Mouse (Mus musculus) hindbrain, embryonic 11.5 days (tissue): ENCODE measurements at regions not wholly inside any gene's neighbourhood (a gene's known extent, or its start where the extent isn't known, plus 50 kb on each side); places are given as distances from the start of the nearest gene placed in this dataset.

Experiments used
- ATAC-seq: fragments of 200-750 bp; cut with Nextera tagmentation; 2 replicates; pipeline ENCODE4 v1.8.0; 2017; ENCODE audit warnings: mild to moderate bottlenecking, moderate TSS enrichment, moderate library complexity; ENCODE audit not compliant: low FRiP score
- DNase-seq: peaks from one replicate; pipeline ENCODE4 v3.0.0-alpha.2; 2015; ENCODE audit warnings: low spot score
- H3K27ac ChIP-seq: fragments of 300-500 bp; sonication (generic); 2 replicates; pipeline ENCODE4 v1.5.1; 2014; ENCODE audit warnings: mild to moderate bottlenecking, low read depth, low read length
- H3K27me3 ChIP-seq: fragments of 300-500 bp; sonication (generic); 2 replicates; pipeline ENCODE4 v1.6.1; 2014; ENCODE audit warnings: mild to moderate bottlenecking, low read length, moderate library complexity, mixed read lengths; ENCODE audit not compliant: control insufficient read depth, insufficient read depth
- H3K36me3 ChIP-seq: fragments of 300-500 bp; sonication (generic); 2 replicates; pipeline ENCODE4 v1.6.1; 2014; ENCODE audit warnings: mild to moderate bottlenecking, low read length, moderate library complexity, mixed read lengths; ENCODE audit not compliant: control insufficient read depth, insufficient read depth
- H3K4me1 ChIP-seq: fragments of 300-500 bp; sonication (generic); replicated peaks from 2 replicates; pipeline ENCODE4 v1.6.1; 2014; ENCODE audit warnings: low read length, mixed read lengths; ENCODE audit not compliant: control insufficient read depth, insufficient read depth
- H3K4me2 ChIP-seq: fragments of 300-500 bp; sonication (generic); replicated peaks from 2 replicates; pipeline ENCODE4 v1.6.1; 2014; ENCODE audit warnings: mild to moderate bottlenecking, low read depth, low read length
- H3K4me3 ChIP-seq: fragments of 300-500 bp; sonication (generic); 2 replicates; pipeline ENCODE4 v1.5.1; 2014; ENCODE audit warnings: low read depth, low read length
- H3K9ac ChIP-seq: fragments of 300-500 bp; sonication (generic); 2 replicates; pipeline ENCODE4 v1.6.1; 2014; ENCODE audit warnings: low read depth, low read length
- H3K9me3 ChIP-seq: fragments of 300-500 bp; sonication (generic); 2 replicates; pipeline ENCODE4 v1.6.1; 2016; ENCODE audit warnings: low read length; ENCODE audit not compliant: control insufficient read depth
- WGBS: fragments of 180-500 bp; shearing (Covaris S2); extraction: QIAGEN DNeasy Blood & Tissue Kit; methylation state at CpG from one replicate; pipeline ENCODE4 v1.1.7; 2014; 5-methylcytosine and 5-hydroxymethylcytosine counted together

GRCm38 (mm10) chr2:180830607-180831006 is 53.9 kb upstream of the Bhlhe23 start:
- 76% methylated on average over 2 of the region's 2 CpGs for WGBS

GRCm38 (mm10) chr2:180828086-180828485 is 51.4 kb upstream of the Bhlhe23 start:
- Histone ChIP-seq H3K27ac (no peak overlapping the region), H3K9me3 (no peaks in the 10 kb centered on the region), H3K4me1 (no peaks in the 10 kb centered on the region), H3K27me3 (no peaks in the 10 kb centered on the region), H3K9ac (no peak overlapping the region), H3K36me3 (no peaks in the 10 kb centered on the region), H3K4me3 (no peak overlapping the region), H3K4me2 (no peak overlapping the region)
- ATAC-seq (no peak), DNase-seq (no peak)
- WGBS, result 78% methylated on average over 2 of the region's 2 CpGs

More at GRCm38 (mm10) chr2:180830607-180831006, 53.9 kb upstream of the Bhlhe23 start:
- no peaks in the 10 kb centered on the region for H3K4me1 ChIP-seq
- H3K36me3 ChIP-seq, result no peaks in the 10 kb centered on the region
- no peak overlapping the region for H3K27ac ChIP-seq
- no peaks in the 10 kb centered on the region for H3K27me3 ChIP-seq
- ATAC-seq, result no peak
- no peak overlapping the region for H3K4me3 ChIP-seq
- no peak for DNase-seq
- H3K4me2 ChIP-seq, result no peak overlapping the region
- H3K9me3 ChIP-seq, result no peaks in the 10 kb centered on the region
- no peak overlapping the region for H3K9ac ChIP-seq

- Histone ChIP-seq H3K4me2 (no peak overlapping the region), H3K36me3 (no peaks in the 10 kb centered on the region), H3K9me3 (no peaks in the 10 kb centered on the region), H3K4me1 (no peaks in the 10 kb centered on the region), H3K27ac (no peak overlapping the region), H3K9ac (no peak overlapping the region), H3K27me3 (no peaks in the 10 kb centered on the region), H3K4me3 (no peak overlapping the region)
- WGBS, result 90% methylated on average over 1 of the region's 1 CpGs
- ATAC-seq, result no peak
- DNase-seq, result no peak
Observed at GRCm38 (mm10) chr2:180826742-180827141, 50.0 kb upstream of the Bhlhe23 start.
